Mouse (Mus musculus) urinary bladder, postnatal 14 days (tissue): ENCODE results near the gene Snrnp27.

ENCODE experiments used
- DNase-seq: peaks from one replicate; pipeline ENCODE4 v3.0.0; 2021; ENCODE audit warnings: low spot score

Gene Snrnp27

GRCm38 (mm10) chr6:86665076-86665475 lies 19.2 kb downstream of the Snrnp27 start:
- no peak for DNase-seq

DNA sequence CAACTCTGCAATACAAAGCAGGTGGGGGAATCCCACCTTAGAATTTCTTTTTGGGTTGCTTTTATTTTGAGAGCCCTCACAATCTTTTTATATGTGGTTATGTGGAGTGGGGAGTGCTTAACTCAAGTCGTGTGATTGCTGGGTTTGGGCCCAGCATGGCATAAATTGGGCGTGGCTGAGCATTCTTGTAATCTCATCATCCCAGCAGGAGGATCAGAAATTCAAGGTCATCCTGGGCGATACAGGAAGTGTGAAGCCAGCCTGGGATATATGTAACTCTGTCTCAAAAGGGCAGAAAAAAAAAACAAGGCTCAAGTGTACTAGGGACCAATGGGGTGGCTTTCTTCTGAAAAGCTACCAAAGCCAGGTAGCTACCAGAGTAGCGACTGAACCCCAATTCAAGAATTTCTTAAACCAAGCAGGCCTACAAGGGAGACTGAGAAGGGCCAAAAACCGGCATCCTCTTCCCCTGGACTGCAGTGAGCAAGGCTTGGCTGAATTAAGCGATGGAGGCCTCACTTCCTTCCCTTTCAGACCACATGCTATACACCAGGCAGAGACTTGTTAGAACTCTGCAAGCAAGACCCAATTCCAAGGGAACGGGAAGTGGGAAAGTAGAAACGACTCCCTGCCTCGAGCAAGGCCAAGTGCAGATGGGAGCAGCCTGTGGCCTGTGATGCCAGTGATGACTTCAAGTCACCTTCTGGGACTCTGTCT lies 24.0 kb downstream of the Snrnp27 start:
- DNase-seq: no peak

DNA sequence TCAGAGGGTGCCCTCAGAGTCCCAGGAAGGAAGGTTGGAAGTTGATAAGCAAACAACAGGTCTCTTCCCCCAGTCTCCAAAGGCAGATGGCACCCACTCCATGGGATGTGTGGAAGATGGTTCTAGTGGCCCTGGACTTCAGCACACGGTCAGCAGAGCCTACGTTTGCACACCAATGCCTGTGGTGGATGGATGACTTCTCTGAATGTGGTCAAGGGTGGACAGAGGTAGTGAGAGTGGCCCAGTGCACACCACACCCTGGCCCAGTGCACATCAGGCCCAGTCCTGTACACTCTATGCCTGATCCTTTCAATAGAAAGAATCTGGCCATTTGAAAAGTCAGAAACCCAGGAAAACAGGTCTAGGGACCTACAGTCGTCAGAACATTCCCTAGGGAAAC lies 25.8 kb downstream of the Snrnp27 start:
- DNase-seq: no peak

DNA sequence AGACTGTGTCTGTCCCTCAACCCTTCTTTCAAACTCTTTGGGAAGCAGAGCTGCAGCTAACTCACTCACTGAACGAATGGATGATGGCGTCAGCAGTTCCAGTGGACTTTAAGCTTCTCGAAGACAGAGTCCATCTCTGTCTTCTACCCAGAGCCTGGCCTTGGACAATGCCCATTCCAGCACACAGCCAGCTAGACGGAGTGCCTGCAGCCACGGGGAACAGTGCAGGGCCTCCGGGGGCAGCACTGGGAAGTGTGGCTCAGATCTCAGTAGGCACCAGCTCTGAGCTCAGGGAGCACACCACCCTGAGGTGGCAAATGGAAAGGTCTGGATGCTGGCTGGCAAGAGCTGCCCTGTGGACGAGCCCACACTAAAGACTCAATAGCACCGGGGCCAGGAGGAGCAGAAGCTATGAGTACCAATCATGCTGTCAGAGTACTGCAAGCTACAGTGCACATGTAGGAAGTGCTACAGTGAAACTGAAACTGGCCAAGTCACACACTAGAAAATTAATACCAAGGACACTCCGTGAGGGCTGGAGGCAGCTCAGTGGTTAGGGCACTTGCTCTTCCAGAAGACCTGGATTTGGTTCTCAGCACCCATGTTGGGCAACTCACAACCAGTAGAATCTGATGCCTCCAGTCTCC lies 29.9 kb downstream of the Snrnp27 start:
- DNase-seq: no peak

GRCm38 (mm10) chr6:86653026-86653425 lies 31.3 kb downstream of the Snrnp27 start:
- DNase-seq: no peak

- no peak for DNase-seq
Observed at GRCm38 (mm10) chr6:86646143-86646542, 38.2 kb downstream of the Snrnp27 start.

GRCm38 (mm10) chr6:86645551-86645950 lies 38.8 kb downstream of the Snrnp27 start:
- no peak for DNase-seq

GRCm38 (mm10) chr6:86644775-86645400 lies 39.4 kb downstream of the Snrnp27 start:
- DNase-seq: no peak

GRCm38 (mm10) chr6:86641716-86642115 lies 42.6 kb downstream of the Snrnp27 start:
- DNase-seq: no peak

DNA sequence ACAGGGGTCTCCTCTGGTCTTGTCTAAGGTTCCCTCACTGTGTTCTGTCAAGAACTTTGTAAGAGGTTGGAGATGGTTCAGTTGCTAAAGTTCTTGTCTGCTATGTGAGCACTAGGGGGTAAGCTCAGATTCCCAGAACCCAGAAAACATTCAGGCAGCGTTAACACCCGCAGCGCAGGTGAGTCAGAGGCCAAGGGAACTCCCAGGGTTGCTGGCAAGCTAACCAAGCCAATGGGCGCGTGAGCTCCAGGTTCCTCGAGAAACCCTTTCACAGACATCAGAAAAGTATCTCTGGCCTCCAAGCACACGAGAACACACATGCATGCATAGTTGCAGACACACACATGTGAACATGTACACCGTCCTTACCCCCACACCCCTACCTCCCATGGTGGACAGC lies 43.5 kb downstream of the Snrnp27 start:
- DNase-seq: no peak

GRCm38 (mm10) chr6:86640161-86640560 lies 44.2 kb downstream of the Snrnp27 start:
- DNase-seq: no peak

- DNase-seq: no peak
Observed at GRCm38 (mm10) chr6:86639180-86640160, 44.9 kb downstream of the Snrnp27 start.

GRCm38 (mm10) chr6:86638434-86638833 lies 45.9 kb downstream of the Snrnp27 start:
- no peak for DNase-seq

GRCm38 (mm10) chr6:86637860-86638259 lies 46.5 kb downstream of the Snrnp27 start:
- no peak for DNase-seq

DNA sequence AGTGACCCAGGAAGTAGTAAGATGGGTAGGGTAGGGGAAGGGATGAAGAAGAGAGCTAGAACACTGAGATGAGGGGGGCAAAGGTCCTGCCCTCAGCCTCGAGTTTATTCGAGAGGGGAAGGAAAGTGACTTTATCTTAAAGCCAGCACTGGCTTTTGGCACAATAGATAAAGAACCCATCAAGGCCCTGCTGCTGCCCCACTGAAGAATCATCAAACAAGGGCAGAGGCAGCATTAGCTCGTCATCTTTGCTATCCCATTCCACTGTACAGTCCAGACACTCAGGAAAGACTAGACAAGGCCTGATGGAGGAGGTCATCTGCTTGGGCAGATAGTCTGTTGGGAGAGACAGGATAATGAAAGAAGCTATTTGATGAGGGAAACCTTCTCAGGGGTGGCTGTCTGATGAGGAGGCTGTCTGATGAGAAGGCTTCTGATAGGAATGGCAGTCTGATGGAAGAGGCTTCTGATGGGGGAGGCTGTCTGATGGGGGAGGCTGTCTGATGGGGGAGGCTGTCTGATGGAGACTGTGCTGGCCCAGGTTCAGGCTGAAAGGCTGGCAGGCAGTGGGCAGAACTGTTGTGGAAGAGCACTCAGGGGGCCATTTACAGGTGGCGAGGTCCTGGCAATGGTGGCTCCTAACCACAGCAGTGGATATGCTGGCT lies 47.0 kb downstream of the Snrnp27 start:
- no peak for DNase-seq

DNA sequence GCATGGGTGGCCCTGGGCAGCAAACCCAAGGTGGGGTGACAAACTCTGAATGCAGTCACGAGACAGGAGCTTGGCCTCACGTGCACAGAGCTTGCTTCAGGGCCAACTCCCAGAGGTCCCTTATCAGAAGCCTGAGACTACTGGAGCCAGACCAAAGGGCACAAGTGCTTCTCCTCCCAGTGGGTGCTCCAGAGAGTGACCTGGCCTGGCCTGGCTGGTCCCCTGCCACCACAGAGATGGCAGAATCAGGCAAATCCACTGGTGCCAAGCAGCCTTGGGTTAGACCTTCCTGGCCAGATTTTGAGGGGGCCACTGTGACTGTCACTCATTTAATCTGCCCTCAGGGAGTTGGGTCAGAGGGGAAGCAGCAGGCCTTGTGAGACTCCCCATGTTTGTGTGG lies 47.8 kb downstream of the Snrnp27 start:
- peak; percentile 15 for DNase-seq

DNA sequence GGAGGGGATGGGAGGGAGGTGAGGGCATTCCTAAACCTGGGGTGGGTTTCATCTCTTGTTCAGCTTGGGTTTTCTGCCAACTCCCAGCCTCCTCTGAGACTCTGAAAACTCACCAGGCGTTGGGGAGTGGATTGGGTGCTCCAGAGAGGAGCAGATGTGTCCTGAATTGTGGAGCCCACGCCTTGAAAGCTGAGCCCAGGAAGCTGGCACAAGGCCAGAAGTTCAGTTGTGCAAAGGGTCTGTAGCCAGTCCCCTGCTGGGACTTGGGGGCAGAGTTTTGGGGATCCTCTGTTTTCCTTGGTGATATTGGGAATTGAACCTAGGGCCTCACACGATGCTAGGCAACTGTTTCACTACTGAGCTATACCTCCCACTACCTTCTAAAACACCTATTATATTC lies 54.2 kb downstream of the Snrnp27 start:
- DNase-seq: no peak

- peak; percentile 17 for DNase-seq
Observed at GRCm38 (mm10) chr6:86627946-86628345, 56.4 kb downstream of the Snrnp27 start, which contains the start of gene Asprv1. Gene Asprv1 (plus strand): TSS chr6:86628164.
